Mouse (Mus musculus): Measurements from ENCODE around the gene Mok.

Gene Mok

DNA sequence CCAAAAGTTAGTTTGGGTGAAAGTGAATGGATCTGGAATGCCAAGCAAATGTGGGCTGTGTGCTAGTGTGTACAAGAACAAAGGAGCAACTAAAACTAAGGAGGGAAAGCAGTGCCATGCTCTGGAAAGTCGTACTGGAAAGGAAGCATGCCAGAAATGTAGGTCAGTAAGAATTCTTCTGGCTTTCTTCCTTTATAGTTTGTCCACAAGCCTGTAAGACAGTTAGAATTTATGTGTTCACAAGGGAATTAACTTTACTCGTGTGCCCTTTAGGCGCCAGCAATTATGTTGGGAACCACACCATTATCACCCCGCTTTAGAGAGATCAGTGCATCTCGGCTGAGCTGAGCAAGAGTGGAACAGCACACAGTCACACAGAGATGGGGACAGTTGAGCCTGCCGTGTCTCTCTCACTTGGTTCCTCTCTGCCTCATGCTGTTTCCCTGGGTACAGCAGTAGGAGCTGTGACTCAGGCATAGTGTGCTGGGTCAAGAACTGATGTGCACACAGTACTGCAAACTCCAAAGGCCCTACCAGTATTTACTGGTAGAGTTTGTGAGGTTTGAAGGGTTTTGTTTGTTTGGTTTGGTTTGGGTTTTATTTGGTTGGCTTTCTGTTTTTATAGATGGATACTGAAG, 71.0 kb downstream of the Mok start:
- DNase-seq (ENCODE audit: low spot score), result no peak

- no peak for DNase-seq (ENCODE audit: low spot score)
Observed at GRCm38 (mm10) chr12:110768562-110768961, 72.2 kb downstream of the Mok start.

DNA sequence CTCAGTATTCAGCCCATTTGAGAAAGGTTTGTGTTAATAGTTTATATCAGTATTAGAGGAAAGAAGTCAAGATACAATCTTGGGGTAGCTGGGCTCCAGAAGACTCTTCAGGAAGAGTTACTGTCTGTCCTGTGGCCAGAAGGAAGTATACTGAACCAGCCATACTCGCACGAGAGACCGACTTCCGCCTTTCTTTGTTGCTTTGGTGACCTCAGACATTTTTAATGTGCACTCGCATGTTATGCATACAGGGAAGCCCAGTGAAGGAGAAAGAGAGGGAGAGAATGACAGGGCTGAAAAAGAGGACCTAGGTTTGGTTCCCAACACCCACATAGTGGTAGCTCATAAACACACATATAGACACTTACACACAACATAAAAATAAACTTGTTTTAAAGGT, 76.2 kb downstream of the Mok start:
- DNase-seq (ENCODE audit: low spot score), result no peak

DNA sequence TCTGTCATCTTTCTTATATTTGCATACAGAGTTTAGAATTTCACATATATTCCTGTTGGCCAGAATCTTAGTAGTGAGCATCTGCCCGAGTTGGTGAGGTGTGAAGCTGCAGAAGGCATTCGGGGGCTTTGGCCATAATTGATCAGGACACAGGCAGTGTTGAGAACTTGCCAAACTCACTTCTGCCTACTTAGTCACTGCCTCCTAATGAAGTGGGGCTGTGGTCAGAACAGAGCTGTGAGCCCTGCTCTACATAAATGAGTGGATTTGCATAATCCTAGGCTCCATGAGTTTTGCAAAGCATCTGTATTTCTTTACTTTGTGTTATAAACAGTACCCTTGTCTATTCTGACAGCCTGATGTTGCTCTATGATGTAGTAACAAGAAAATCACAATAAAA, 78.4 kb downstream of the Mok start:
- no peak for DNase-seq (ENCODE audit: low spot score)

DNA sequence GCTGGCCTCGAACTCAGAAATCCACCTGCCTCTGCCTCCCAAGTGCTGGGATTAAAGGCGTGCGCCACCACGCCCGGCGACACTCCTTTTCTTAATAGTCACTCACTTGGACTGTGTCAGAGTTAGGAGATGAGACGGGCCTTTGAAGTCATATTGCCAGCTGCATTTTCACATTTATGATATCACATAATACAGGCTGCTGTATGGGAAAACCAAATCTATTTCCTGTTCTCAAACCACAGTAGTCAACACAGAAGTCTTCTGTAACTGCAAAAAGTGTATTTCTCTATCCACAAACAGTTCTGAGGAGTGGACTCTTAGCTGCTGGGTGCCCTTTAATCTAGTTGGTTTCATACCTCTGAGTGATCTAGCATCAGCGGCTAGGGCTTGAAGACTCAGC, 81.8 kb downstream of the Mok start:
- DNase-seq (ENCODE audit: low spot score), result no peak
